Mouse (Mus musculus) kidney, postnatal 4 days (tissue): ENCODE results near the gene Wrap73.

ENCODE experiments used
- DNase-seq, 2 experiments: peaks; one replicate each; pipeline ENCODE4 v3.0.0; 2021; ENCODE audit warnings: mixed read lengths in 2 of 2

The Wrap73 gene

DNA sequence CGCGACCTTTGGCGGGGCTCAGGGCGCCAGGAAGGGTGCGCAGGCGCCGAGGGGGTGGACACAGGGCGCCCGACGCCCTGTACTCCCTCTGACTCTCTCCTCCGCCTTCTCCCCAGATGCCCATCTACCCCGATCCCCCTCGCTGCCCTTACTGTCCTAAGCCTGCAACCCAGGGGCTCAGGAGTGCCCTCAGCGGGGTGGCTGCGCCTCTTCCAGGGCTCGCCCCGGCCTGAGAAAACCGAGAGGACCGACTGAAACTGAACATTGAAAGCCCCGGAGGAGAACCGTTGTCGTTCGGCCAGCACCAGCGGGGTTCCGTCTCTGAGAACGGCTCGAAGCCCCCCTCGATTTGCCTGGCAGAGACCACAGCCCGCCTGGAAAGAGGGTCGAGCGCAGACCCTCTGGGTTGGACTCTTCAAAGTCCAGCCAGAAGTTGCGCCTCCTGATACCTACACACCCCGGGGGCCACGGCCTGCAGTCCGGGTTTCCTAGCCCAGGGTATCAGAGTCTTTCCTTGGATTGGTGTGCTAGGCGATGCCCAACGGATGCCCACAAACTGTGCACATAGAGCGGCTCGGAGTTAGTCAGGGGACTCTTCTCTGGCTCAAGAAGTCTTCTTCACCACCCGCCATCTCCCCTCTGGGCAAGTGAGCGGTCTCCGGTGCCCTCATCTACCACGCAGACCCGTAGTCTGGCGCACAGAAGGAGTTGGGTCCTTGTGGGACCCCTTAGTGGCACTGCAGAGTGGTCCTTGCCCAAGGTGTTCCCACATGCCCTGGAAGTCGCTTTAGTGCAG, 1.8 kb upstream of the Wrap73 start:
- peak; percentile 26 to 39 for DNase-seq

GRCm38 (mm10) chr4:154141009-154141867, 934 bp upstream of the Wrap73 start:
- DNase-seq = peak in 1 of 2 experiments; percentile 22

DNA sequence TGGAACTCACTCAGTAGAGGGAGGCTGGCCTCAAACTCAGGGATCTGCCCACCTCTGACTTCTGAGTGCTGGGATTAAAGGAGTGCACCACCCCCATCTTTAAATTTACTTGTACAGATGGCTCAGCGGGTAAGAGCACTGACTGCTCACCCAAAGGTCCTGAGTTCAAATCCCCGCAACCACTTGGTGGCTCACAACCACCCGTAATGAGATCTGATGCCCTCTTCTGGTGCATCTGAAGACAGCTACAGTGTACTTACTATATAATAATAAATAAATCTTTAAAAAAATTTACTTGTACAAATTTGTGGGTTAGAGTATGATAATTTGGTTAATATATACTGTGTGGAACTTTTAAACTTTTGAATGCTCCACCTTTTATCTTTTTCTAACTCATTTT, 2.5 kb downstream of the Wrap73 start:
- DNase-seq = no peak

- DNase-seq = no peak
Observed at GRCm38 (mm10) chr4:154146342-154146741, 4.2 kb downstream of the Wrap73 start.

- no peak for DNase-seq
Observed at GRCm38 (mm10) chr4:154154104-154154503, 11.9 kb downstream of the Wrap73 start.

GRCm38 (mm10) chr4:154156050-154156449, 13.9 kb downstream of the Wrap73 start:
- no peak for DNase-seq

DNA sequence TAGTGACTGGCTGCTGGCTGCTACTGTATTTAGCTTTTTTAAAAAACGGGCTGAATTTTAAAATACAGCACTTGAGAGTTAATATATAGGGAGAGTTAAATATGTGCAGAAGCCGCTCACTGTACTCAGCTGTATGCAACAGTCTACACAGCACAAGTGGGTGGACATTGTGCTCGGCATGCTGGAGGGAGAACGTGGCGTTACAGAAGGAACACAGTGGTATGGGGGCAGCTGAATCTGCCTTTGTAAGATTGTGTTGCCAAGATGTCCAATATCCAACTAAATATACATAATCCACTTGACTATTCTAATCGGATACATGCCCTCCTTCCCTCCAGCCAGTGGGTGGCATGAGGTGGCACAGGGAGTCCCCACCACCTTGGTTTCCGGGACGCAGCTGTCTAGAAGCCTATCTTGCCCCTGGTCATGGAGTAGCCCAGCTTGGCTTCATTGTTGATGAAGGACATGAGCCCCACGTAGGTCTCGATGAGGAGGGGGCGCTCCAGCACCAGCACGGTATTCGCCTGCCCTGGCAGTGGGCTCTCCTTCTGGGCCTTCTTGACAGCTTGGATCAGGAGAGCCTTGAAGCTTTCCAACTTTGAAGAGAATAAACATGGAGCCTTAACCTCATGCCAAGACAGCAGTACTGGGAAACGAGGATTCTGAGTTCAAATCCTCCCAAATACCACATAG, 15.9 kb downstream of the Wrap73 start:
- DNase-seq = no peak

- peak; percentile 90 to 91 for DNase-seq
Observed at GRCm38 (mm10) chr4:154159002-154159401, 16.8 kb downstream of the Wrap73 start.

DNA sequence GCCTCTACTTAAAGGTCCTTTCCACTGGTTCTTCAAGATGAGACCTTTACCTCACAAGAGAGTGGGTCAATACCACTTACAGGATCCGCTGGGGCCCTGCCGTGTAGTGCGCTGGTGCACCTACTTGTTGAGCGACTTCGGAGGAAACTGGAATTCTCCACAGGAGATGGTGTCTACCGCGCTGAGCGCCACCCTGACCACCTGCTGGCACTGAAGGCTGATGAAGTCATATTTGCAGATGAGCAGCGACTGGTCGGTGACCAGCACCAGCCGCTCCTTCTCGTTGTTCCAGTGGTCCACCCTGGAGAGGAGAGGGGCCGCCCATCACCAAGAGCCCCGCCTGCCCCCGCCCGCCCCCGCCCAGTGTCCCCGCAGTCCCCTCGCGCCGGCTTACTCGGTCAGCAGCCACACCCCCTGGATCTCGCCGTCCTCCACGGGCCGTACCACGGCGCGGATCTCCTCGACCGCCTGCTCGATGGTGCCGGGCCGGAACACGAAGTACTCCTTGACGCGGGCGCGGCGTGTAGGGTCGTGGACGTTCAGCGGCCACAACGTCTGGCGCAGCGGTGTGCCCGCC, 17.9 kb downstream of the Wrap73 start:
- DNase-seq = peak; percentile 67 to 79

GRCm38 (mm10) chr4:154160538-154161390, 18.6 kb downstream of the Wrap73 start, which contains the start of gene Tprgl:
Gene Tprgl (minus strand): TSS chr4:154160666.
- peak; percentile 98 for DNase-seq

DNA sequence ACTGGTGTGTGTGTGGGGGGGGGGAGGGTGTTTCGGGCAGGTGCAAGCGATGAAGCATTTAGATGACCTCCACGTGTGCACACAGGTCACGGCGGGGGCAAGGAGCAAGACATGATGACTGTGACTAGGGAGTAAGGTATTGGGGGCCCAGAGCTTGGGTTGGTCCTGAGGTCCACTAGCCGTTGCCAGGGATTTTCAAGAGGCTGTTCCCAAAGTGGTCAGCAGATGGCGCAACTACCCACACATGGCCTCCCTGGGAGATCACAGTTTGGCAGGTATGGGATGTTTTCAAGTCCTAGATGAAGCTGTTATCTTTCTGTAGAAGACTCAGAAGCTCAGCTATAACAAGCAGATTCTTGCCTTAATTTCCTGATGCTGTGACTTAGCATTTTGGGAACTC, 21.1 kb downstream of the Wrap73 start:
- DNase-seq = peak; percentile 84 to 87

DNA sequence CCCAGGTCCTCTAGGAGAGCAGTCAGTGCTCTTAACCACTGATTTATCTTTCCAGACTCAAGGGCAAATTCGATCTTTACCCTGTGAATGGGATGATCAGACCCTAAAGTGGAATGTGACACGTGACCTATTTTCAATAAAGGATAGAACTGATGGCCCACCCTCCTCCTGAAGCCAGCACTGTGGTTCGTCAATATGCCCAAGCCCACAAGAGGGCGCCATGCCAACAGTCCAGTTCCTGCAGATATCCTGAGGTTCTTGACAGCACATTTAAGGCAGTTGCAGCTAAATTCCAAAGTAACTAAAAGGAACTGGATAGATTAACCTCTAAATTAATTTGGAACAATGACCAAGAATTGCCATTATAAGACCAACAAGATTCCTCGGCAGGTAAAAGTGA, 24.9 kb downstream of the Wrap73 start:
- peak; percentile 86 to 87 for DNase-seq

DNA sequence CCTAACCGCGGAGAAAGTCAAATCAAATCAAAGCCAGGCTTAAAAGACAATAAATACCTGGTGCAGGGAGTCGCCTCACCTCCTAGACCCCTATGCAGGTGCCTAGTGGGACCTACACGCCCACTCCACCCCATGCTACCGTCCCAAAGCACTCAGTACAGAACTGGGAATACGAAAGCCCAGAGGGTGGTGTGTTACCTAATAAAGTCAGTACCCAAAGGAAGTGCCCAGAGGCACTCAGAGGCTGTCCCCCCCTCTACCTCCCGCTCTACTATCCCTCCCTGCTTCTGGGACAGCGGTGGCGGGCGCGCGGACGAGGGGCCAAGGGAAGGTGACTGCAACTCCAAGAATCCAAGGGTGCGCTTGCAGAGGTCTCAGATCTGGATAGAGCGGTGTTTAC, 27.8 kb downstream of the Wrap73 start:
- DNase-seq = no peak

- DNase-seq = peak; percentile 74 to 77
Observed at GRCm38 (mm10) chr4:154170506-154171150, 28.5 kb downstream of the Wrap73 start, which contains the start of gene Megf6. Gene Megf6 (plus strand): TSS chr4:154170730.

DNA sequence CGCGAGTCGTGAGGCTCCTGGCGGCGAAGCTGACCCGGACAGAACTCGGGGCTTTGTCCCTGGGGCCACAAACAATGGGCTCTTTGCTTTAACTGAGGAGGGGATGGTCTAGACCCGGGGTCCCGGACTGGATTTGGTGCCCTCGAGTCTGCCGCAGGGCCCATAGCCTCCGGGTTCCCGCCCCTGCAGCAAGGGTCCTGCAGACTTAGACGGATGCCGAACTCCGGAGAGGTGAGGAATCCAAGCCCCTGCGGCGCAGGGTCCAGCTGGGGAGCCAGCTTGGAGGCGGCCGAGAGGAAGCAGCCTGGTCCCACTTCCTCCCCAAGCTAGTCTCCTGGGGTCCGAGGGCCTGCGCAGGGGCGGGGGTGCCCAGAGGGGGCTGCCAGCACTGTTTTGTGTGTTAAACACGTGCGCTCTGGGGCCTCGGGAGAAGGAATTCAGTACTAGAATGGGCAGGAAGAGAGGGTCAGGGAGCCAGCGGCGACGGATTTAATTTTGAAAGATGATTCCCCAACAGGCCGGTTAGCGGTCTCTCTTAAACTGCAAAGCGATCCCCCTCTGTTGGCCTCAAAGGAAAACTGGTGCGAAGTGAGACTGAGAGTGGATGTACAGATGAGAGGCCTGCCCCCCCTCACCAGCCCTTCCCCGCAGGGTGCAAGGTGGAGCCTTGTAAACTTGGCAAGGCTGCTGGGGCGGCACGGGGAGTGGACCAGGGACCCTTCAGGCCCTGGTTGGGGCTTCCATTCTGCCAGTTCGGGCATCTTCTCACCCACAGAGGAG, 29.2 kb downstream of the Wrap73 start:
- DNase-seq = peak in 1 of 2 experiments; percentile 41

DNA sequence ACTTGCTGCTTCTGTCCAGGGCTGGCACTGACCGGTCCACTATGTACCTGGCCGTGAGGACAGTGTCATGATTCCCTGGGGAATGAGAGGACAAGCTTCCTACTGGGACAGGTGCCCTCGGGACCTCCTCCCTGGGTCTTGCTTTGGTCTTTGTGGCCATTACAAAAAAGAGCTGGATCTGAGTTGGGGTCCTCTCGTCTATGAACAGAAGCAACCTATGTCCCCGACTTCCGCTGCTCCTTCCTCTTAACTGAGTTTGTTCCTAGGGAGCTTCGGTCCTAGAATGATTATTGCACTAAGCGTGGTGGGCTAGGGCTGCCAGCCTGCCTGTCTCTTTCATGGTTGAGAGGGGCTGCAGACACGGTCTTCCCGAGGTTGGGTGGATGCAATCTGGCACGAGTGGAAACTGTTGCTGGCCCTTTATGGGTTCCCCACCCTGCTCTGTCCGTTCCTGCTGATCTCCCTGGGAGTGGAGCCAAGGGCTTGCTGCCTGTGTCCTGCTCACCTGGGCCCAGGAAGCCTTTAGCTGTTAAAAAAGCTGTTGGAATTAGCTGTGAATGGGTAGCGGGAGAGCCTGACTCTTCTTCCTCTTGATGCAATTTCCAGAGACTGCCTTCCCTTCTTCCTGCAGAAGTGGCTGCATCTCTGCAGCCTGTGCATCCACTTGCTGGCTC, 29.9 kb downstream of the Wrap73 start:
- DNase-seq = no peak

DNA sequence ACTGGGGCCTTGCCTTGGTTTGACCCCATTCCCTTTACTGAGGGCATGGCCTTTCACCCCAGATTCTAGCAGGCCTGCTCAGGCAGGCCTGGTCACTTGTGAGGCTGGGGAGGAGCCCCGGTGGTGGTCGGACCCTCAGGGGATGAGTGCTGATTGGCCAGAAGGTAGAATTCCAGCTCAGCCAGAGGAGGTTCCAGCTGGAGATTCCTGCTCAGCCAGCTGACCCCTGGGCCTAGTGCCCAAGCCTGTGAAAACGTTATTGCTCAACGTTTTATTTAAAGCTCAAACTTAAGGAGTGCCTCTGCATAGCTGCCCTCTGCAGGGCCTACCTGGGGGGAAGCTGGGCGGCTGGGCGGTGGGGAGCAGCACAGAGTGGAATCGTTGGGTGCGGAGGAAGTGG, 35.1 kb downstream of the Wrap73 start:
- DNase-seq = peak in 1 of 2 experiments; percentile 47

- DNase-seq = no peak
Observed at GRCm38 (mm10) chr4:154181001-154181400, 38.8 kb downstream of the Wrap73 start.

GRCm38 (mm10) chr4:154183566-154183965, 41.4 kb downstream of the Wrap73 start:
- no peak for DNase-seq

GRCm38 (mm10) chr4:154185001-154185400, 42.8 kb downstream of the Wrap73 start:
- no peak for DNase-seq
